Mouse (Mus musculus): ENCODE measurements at regions not wholly inside any gene's neighbourhood (a gene's known extent, or its start where the extent isn't known, plus 50 kb on each side); places are given as distances from the start of the nearest gene placed in this dataset.

DNA sequence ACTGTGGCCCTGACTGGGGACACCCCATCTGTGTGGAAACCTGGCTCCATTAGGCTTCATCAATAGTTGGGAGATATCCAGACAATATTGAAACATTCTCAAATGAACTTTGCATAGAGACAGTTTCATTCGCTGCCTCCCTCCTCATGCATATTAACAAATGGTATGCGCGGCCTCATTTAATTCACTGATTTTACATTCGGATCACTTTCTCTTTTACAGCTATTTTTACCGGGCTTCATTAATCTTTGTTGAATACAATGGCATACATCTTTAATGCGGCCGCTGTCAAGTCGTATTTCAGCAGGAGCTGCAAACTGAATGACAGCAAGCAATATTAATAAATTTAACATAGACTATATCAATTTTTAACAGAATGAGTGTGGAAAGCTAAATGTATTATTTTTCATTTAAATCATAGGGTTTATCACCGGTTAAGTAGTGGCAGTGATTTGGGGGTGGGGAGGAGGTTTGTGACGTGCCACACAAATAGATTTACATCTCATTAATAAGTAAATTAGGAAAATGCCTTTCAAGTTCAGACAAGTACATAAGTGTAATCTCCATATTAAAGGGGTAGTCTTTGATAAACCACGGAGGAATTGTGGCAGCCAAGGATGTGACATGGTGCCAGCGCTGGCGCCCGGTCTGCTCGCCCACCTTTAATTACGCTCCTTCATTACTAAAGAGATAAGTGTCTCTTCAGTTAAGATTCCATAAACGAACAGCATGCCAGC lies 480.4 kb upstream of the Mki67 start:
- H3K27me3 ChIP-seq (replicated peaks; ENCODE audit: control insufficient read depth, insufficient read depth, low read length): no peaks in the 10 kb centered on the region
- DNase-seq: no peak
- H3K36me3 ChIP-seq (ENCODE audit: control insufficient read depth, insufficient read depth, low read length): no peaks in the 10 kb centered on the region
- H3K27ac ChIP-seq (ENCODE audit: insufficient read depth, low read depth, low read length): no peak overlapping the region
- 85% methylated on average over 17 of the region's 17 CpGs for WGBS
- H3K4me3 ChIP-seq (ENCODE audit: insufficient read depth, low read depth, low read length): no peak overlapping the region
- H3K4me1 ChIP-seq (ENCODE audit: control insufficient read depth, insufficient read depth, low read length): no peaks in the 10 kb centered on the region
- TF ChIP-seq POLR2A (IDR thresholded peaks at IDR 0.05; ENCODE audit: low read depth, low read length): no peak
- no peak for TF ChIP-seq CTCF (conservative IDR thresholded peaks at IDR 0.05; ENCODE audit: insufficient read depth, insufficient read length, low read depth, low read length)

DNA sequence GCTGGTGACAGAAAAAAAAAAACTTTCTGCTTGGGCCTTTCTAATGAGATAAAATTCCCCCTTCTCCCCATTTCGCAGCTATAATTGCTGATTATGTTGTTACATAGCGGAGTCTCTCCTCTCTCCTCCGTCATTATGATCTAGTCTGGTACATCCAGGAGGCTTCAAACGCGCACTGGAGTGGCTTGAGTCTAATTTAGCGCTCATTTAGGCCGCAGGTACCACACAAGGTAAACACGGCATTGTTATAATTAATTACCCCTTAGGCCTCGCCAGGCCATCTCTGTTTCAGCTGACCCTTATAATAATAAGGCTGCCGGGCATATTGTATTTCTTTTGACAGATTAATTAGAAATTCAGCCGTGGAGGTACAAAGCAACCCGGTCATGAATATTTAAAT lies 492.7 kb upstream of the Mki67 start:
- no peak overlapping the region for H3K27ac ChIP-seq (ENCODE audit: insufficient read depth, low read depth, low read length)
- WGBS: 80% methylated on average over 12 of the region's 12 CpGs
- no peaks in the 10 kb centered on the region for H3K27me3 ChIP-seq (replicated peaks; ENCODE audit: control insufficient read depth, insufficient read depth, low read length)
- H3K4me3 ChIP-seq (ENCODE audit: insufficient read depth, low read depth, low read length): no peak overlapping the region
- H3K36me3 ChIP-seq (ENCODE audit: control insufficient read depth, insufficient read depth, low read length): no peaks in the 10 kb centered on the region
- TF ChIP-seq CTCF (conservative IDR thresholded peaks at IDR 0.05; ENCODE audit: insufficient read depth, insufficient read length, low read depth, low read length) (no peak), POLR2A (IDR thresholded peaks at IDR 0.05; ENCODE audit: low read depth, low read length) (no peak)
- no peaks in the 10 kb centered on the region for H3K4me1 ChIP-seq (ENCODE audit: control insufficient read depth, insufficient read depth, low read length)
- DNase-seq: no peak

DNA sequence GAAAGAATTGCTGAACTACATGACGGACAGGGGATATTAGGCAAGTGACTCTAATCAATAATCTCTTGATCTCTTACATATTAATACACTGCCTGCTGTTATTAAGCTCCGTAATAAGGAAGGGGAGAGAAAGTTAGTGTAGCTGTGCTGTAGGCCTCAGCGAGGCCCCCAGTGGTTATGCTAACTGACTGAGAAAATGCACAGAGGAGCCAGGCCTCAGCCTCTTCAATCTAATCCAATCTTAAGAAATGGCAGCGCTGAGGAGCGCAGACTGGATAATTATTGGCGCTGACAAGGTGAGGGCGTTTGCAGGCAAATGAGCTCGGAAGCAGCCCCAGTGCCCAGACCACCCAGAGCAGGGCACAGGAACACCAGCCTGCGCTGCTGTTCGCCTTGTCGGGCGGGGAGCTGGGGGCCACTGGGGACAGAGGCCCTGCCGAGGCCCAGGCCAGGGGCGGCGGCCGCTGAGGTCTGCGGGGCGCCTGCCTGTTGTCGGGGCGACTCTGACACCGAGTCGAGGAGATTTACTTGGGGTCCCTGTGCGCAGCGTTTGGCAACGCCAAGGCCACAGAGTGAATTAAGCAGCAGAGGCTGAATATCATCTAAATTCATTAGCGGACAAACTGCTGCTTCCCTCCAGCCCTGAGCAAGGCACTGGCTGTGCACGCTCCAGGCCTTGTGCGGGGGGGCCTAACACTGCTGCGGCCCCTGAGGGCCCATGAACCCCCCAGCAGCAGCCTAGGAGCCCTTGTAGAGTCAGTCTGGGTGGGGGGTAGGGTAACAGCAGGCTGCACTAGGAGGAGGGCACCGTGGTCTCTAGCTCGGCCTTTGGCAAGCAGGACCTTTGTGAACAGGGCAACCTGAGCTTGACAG lies 493.4 kb upstream of the Mki67 start:
- WGBS: 68% methylated on average over 31 of the region's 31 CpGs
- Histone ChIP-seq H3K4me1 (ENCODE audit: control insufficient read depth, insufficient read depth, low read length) (no peaks in the 10 kb centered on the region), H3K27me3 (replicated peaks; ENCODE audit: control insufficient read depth, insufficient read depth, low read length) (no peaks in the 10 kb centered on the region), H3K4me3 (ENCODE audit: insufficient read depth, low read depth, low read length) (no peak overlapping the region), H3K27ac (ENCODE audit: insufficient read depth, low read depth, low read length) (no peak overlapping the region), H3K36me3 (ENCODE audit: control insufficient read depth, insufficient read depth, low read length) (no peaks in the 10 kb centered on the region)
- TF ChIP-seq CTCF (conservative IDR thresholded peaks at IDR 0.05; ENCODE audit: insufficient read depth, insufficient read length, low read depth, low read length) (no peak), POLR2A (IDR thresholded peaks at IDR 0.05; ENCODE audit: low read depth, low read length) (no peak)
- no peak for DNase-seq

DNA sequence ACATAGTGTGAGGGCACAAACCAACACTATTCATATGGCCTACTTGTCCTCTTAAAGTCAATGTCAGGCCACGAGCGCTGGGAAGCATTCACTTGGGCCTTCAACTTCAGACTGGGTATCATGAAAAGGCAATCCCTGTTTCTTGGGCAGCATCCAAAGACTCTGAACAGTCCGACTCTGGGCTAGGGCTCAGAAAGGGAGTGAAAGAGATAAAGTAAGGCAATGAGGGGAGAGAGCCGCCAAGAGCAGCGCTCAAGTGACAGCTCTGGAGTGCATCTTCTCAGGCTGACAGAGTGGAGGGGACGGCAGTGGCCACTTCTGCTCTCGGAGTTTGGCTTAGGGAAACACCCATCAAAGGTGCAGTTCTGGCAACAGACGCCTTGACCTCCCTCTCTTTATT lies 496.3 kb upstream of the Mki67 start:
- no peaks in the 10 kb centered on the region for H3K4me1 ChIP-seq (ENCODE audit: control insufficient read depth, insufficient read depth, low read length)
- no peaks in the 10 kb centered on the region for H3K27me3 ChIP-seq (replicated peaks; ENCODE audit: control insufficient read depth, insufficient read depth, low read length)
- TF ChIP-seq POLR2A (IDR thresholded peaks at IDR 0.05; ENCODE audit: low read depth, low read length): no peak
- no peak for TF ChIP-seq CTCF (conservative IDR thresholded peaks at IDR 0.05; ENCODE audit: insufficient read depth, insufficient read length, low read depth, low read length)
- DNase-seq: no peak
- WGBS: 68% methylated on average over 8 of the region's 8 CpGs
- H3K4me3 ChIP-seq (ENCODE audit: insufficient read depth, low read depth, low read length): no peak overlapping the region
- no peak overlapping the region for H3K27ac ChIP-seq (ENCODE audit: insufficient read depth, low read depth, low read length)
- H3K36me3 ChIP-seq (ENCODE audit: control insufficient read depth, insufficient read depth, low read length): no peaks in the 10 kb centered on the region

DNA sequence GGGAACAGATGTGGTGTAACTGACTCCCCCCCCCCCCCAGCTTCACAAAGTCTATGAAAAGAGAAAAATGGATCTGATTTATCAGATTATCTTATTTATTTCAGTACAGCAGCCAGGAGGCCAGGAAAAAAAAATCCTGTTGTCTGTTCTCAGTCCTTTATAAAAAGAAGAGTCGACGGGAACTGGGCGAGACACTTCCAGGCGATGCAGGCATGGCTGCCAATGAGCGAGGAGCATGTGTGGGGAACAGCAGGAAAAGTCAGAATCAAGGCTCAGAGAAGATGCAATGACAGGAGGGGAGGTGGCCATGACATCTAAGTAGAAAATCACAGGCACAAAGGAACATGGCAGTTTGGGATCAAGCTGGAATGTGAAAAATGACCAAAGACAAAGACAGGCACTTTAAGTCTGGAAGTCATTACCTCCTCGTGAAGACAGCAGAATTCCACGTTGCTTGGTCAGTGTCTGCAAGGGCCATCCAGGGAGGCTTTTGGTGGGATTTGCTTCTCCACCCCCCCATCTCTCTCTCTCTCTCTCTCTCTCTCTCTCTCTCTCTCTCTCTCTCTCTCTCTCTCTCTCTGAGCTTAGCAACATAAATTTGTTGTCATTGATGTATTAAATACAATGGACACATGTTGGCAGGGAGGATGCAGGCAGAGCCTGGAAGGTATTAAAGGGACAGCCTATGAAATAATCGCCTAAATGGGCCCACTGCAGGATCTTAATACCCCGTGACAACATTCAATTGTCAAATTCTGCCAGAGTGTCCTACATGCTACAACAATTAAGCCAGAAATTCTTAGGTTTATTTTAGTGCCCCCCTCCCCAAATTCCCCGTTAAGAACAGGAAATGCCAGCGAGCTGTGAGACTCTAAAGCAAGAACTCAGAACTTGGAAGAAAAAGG lies 497.1 kb upstream of the Mki67 start:
- WGBS: 65% methylated on average over 11 of the region's 11 CpGs
- H3K27ac ChIP-seq (ENCODE audit: insufficient read depth, low read depth, low read length): no peak overlapping the region
- no peaks in the 10 kb centered on the region for H3K27me3 ChIP-seq (replicated peaks; ENCODE audit: control insufficient read depth, insufficient read depth, low read length)
- TF ChIP-seq CTCF (conservative IDR thresholded peaks at IDR 0.05; ENCODE audit: insufficient read depth, insufficient read length, low read depth, low read length) (no peak), POLR2A (IDR thresholded peaks at IDR 0.05; ENCODE audit: low read depth, low read length) (no peak)
- H3K36me3 ChIP-seq (ENCODE audit: control insufficient read depth, insufficient read depth, low read length): no peaks in the 10 kb centered on the region
- no peaks in the 10 kb centered on the region for H3K4me1 ChIP-seq (ENCODE audit: control insufficient read depth, insufficient read depth, low read length)
- no peak overlapping the region for H3K4me3 ChIP-seq (ENCODE audit: insufficient read depth, low read depth, low read length)
- no peak for DNase-seq

DNA sequence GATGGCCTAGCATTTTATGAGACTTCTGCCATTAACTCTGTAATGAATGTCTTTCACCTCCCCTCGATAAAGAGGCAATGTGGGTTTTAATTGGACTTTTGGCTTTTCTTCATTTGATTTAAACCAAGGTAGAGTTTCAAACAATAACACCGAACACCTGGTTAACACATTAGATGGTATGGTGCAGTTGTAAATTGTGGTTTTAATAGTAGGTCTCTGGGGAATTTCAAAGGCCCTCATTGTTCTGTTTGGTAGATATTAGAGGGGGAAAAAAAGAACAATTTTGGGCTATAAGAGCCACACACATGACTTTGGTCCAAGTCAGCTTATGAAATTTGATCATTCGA lies 497.8 kb upstream of the Mki67 start:
- Histone ChIP-seq H3K4me1 (ENCODE audit: control insufficient read depth, insufficient read depth, low read length) (no peaks in the 10 kb centered on the region), H3K4me3 (ENCODE audit: insufficient read depth, low read depth, low read length) (no peak overlapping the region), H3K27ac (ENCODE audit: insufficient read depth, low read depth, low read length) (no peak overlapping the region), H3K27me3 (replicated peaks; ENCODE audit: control insufficient read depth, insufficient read depth, low read length) (no peaks in the 10 kb centered on the region), H3K36me3 (ENCODE audit: control insufficient read depth, insufficient read depth, low read length) (no peaks in the 10 kb centered on the region)
- no peak for TF ChIP-seq POLR2A (IDR thresholded peaks at IDR 0.05; ENCODE audit: low read depth, low read length)
- no peak for TF ChIP-seq CTCF (conservative IDR thresholded peaks at IDR 0.05; ENCODE audit: insufficient read depth, insufficient read length, low read depth, low read length)
- WGBS: 59% methylated on average over 3 of the region's 3 CpGs
- DNase-seq: no peak
